Comparison of ENCODE assay signal across 20 mouse cellular contexts in the genomic region with DNA sequence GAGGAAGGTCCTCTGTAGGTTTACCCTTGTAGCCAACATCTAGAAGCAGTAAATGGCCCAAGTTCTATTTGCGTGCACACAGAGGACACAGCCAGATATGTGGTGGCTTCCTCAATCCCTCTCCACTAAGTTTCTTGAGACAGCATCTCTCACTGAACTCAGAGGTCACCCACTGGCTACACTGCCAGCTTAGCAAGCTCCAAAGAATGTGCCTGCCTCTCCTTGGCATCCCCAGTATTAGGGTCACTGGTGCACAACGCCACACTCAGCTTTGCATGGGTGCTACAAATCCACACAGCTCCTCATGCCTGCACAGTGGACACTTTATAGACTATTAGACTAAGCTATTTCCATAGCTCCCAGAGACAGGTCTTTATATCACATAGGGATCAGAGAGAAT. TPM values are rescaled to one million over a fixed set of nuclear protein-coding genes. Genes with fewer than 3 reads are reported as not detected.
"Had no signal": no experiment of that assay in that cellular context is flagged by ENCODE, and none has a peak within 500 bp of the region (broad histone marks: within the 10 kb centered on the region; RNA-seq: fewer than 3 reads in every experiment).

No protein-coding gene starts in this region.

- H3K36me3 ChIP-seq: midbrain, embryonic 10.5 days; midbrain, embryonic 12.5 days; neural tube, embryonic 13.5 days; neural tube, embryonic 15.5 days; stomach, embryonic 15.5 days had no signal

- H3K27ac ChIP-seq: midbrain, embryonic 10.5 days; midbrain, embryonic 12.5 days; neural tube, embryonic 13.5 days; neural tube, embryonic 15.5 days; stomach, embryonic 15.5 days; stomach, postnatal 0 days had no signal

- H3K27me3 ChIP-seq: midbrain, embryonic 12.5 days; neural tube, embryonic 13.5 days; neural tube, embryonic 15.5 days; stomach, embryonic 15.5 days had no signal

- H3K4me2 ChIP-seq: lung, embryonic 14.5 days; midbrain, embryonic 12.5 days; neural tube, embryonic 13.5 days; neural tube, embryonic 15.5 days; stomach, embryonic 15.5 days had no signal

- H3K4me3 ChIP-seq: midbrain, embryonic 10.5 days; midbrain, embryonic 12.5 days; myocyte; neural tube, embryonic 13.5 days; neural tube, embryonic 15.5 days; stomach, embryonic 15.5 days had no signal

- H3K9me3 ChIP-seq: midbrain, embryonic 10.5 days; midbrain, embryonic 12.5 days; neural tube, embryonic 13.5 days; neural tube, embryonic 15.5 days; stomach, embryonic 15.5 days had no signal

- DNase-seq: lung, adult 18-20 months; lung, embryonic 14.5 days; lung, postnatal 10 days; lung, postnatal 4 days; midbrain, embryonic 14.5 days; retina, postnatal 1 day; right cerebral cortex, postnatal 14 days; thymus, adult 2 months; thymus, postnatal 25 days; thymus, postnatal 4 days had no signal

- ATAC-seq: midbrain, embryonic 16.5 days had no signal

- H3K9ac ChIP-seq: lung, embryonic 14.5 days; midbrain, embryonic 12.5 days; neural tube, embryonic 13.5 days; neural tube, embryonic 15.5 days; stomach, embryonic 15.5 days had no signal

- H3K4me1 ChIP-seq: midbrain, embryonic 10.5 days; midbrain, embryonic 12.5 days; neural tube, embryonic 15.5 days; stomach, embryonic 15.5 days had no signal

RNA-seq across cellular contexts. Expression of gene Galnt17, which starts 21.6 kb away (rescaled TPM):
- total RNA-seq: megakaryocyte, adult 5-6 weeks; megakaryocyte-erythroid progenitor cell, adult 5-6 weeks had no signal
